Mouse (Mus musculus): ENCODE data around the gene Pde10a. TPM values are rescaled to one million over a fixed set of nuclear protein-coding genes. Genes with fewer than 3 reads are reported as not detected.
A peak's percentile ranks its signal among the peaks of the same experiment; 100 is the strongest.

Pde10a gene
- polyA plus RNA-seq, 1 experiment from 2014 or later = 2.5 TPM

GRCm38 (mm10) chr17:8580360-8580759 lies 55.2 kb downstream of the Pde10a start:
- no peaks in the 10 kb centered on the region for H3K36me3 ChIP-seq (ENCODE audit: control insufficient read depth, insufficient read depth, low read length)
- H3K4me3 ChIP-seq (ENCODE audit: control insufficient read depth in 1 of 2, insufficient read depth in 1 of 2, low read depth in 1 of 2, low read length in 2 of 2) = no peak overlapping the region
- no peak overlapping the region for H3K27ac ChIP-seq (replicated peaks in 1 of 2; ENCODE audit: control insufficient read depth in 1 of 2, insufficient read depth in 1 of 2, low read depth in 2 of 2, low read length in 2 of 2)
- H3K4me2 ChIP-seq (ENCODE audit: low read length) = no peak overlapping the region
- ATAC-seq (ENCODE audit: insufficient number of reproducible peaks, insufficient read depth, low FRiP score, low read depth) = no peak
- H3K27me3 ChIP-seq (ENCODE audit: control insufficient read depth, insufficient read depth, low read length) = no peaks in the 10 kb centered on the region
- WGBS = 67% methylated on average over 3 of the region's 3 CpGs
- no peaks in the 10 kb centered on the region for H3K4me1 ChIP-seq (ENCODE audit: control insufficient read depth in 2 of 2, insufficient read depth in 2 of 2, low read length in 2 of 2)
- H3K9ac ChIP-seq (ENCODE audit: low read length) = no peak overlapping the region
- H3K9me3 ChIP-seq (ENCODE audit: control insufficient read depth, low read length) = no peaks in the 10 kb centered on the region

- Histone ChIP-seq H3K4me2 (ENCODE audit: low read length) (no peak overlapping the region), H3K36me3 (ENCODE audit: control insufficient read depth, insufficient read depth, low read length) (no peaks in the 10 kb centered on the region), H3K4me3 (ENCODE audit: control insufficient read depth in 1 of 2, insufficient read depth in 1 of 2, low read depth in 1 of 2, low read length in 2 of 2) (no peak overlapping the region), H3K9me3 (ENCODE audit: control insufficient read depth, low read length) (no peaks in the 10 kb centered on the region), H3K4me1 (ENCODE audit: control insufficient read depth in 2 of 2, insufficient read depth in 2 of 2, low read length in 2 of 2) (no peaks in the 10 kb centered on the region), H3K27ac (replicated peaks in 1 of 2; ENCODE audit: control insufficient read depth in 1 of 2, insufficient read depth in 1 of 2, low read depth in 2 of 2, low read length in 2 of 2) (no peak overlapping the region), H3K27me3 (ENCODE audit: control insufficient read depth, insufficient read depth, low read length) (no peaks in the 10 kb centered on the region), H3K9ac (ENCODE audit: low read length) (no peak overlapping the region)
- 72% methylated on average over 8 of the region's 8 CpGs for WGBS
- ATAC-seq (ENCODE audit: insufficient number of reproducible peaks, insufficient read depth, low FRiP score, low read depth) = no peak
These were observed 56.4 kb downstream of the Pde10a start for GRCm38 (mm10) chr17:8581579-8581978.

GRCm38 (mm10) chr17:8592427-8593277 lies 67.5 kb downstream of the Pde10a start:
- WGBS = 13% methylated on average over 22 of the region's 22 CpGs
- Histone ChIP-seq H3K27me3 (ENCODE audit: control insufficient read depth, insufficient read depth, low read length) (peaks cover 19% of the 10 kb centered on the region; the same call in 1 of the 2 replicates), H3K4me2 (ENCODE audit: low read length) (peak overlapping the region; percentile 47), H3K9ac (ENCODE audit: low read length) (no peak overlapping the region), H3K27ac (replicated peaks in 1 of 2; ENCODE audit: control insufficient read depth in 1 of 2, insufficient read depth in 1 of 2, low read depth in 2 of 2, low read length in 2 of 2) (no peak overlapping the region), H3K4me1 (ENCODE audit: control insufficient read depth in 2 of 2, insufficient read depth in 2 of 2, low read length in 2 of 2) (0 out of 4 replicates have a peak, but pooled peaks cover 0 to 2% of the 10 kb centered on the region in 2 experiments), H3K9me3 (ENCODE audit: control insufficient read depth, low read length) (peaks cover 5% of the 10 kb centered on the region; the same call in 1 of the 2 replicates), H3K36me3 (ENCODE audit: control insufficient read depth, insufficient read depth, low read length) (no peaks in the 10 kb centered on the region), H3K4me3 (ENCODE audit: control insufficient read depth in 1 of 2, insufficient read depth in 1 of 2, low read depth in 1 of 2, low read length in 2 of 2) (peak overlapping the region in 1 of 2 experiments; percentile 25; a peak in 1 of 4 replicates)
- ATAC-seq (ENCODE audit: insufficient number of reproducible peaks, insufficient read depth, low FRiP score, low read depth) = 0 out of 2 replicates have a peak, but pooled peaks have one; percentile 13

GRCm38 (mm10) chr17:8597790-8598189 lies 72.6 kb downstream of the Pde10a start:
- H3K9ac ChIP-seq (ENCODE audit: low read length) = no peak overlapping the region
- H3K4me2 ChIP-seq (ENCODE audit: low read length) = no peak overlapping the region
- H3K4me3 ChIP-seq (ENCODE audit: control insufficient read depth in 1 of 2, insufficient read depth in 1 of 2, low read depth in 1 of 2, low read length in 2 of 2) = no peak overlapping the region
- H3K27ac ChIP-seq (replicated peaks in 1 of 2; ENCODE audit: control insufficient read depth in 1 of 2, insufficient read depth in 1 of 2, low read depth in 2 of 2, low read length in 2 of 2) = no peak overlapping the region
- 0 out of 4 replicates have a peak, but pooled peaks cover 0 to 1% of the 10 kb centered on the region in 2 experiments for H3K4me1 ChIP-seq (ENCODE audit: control insufficient read depth in 2 of 2, insufficient read depth in 2 of 2, low read length in 2 of 2)
- H3K27me3 ChIP-seq (ENCODE audit: control insufficient read depth, insufficient read depth, low read length) = peaks cover 17% of the 10 kb centered on the region
- peaks cover 5% of the 10 kb centered on the region; the same call in 1 of the 2 replicates for H3K9me3 ChIP-seq (ENCODE audit: control insufficient read depth, low read length)
- WGBS = 5% methylated on average over 7 of the region's 7 CpGs
- no peak; the same call in 1 of the 2 replicates for ATAC-seq (ENCODE audit: insufficient number of reproducible peaks, insufficient read depth, low FRiP score, low read depth)
- no peaks in the 10 kb centered on the region for H3K36me3 ChIP-seq (ENCODE audit: control insufficient read depth, insufficient read depth, low read length)

- Histone ChIP-seq H3K27me3 (ENCODE audit: control insufficient read depth, insufficient read depth, low read length) (peaks cover 10% of the 10 kb centered on the region), H3K36me3 (ENCODE audit: control insufficient read depth, insufficient read depth, low read length) (no peaks in the 10 kb centered on the region), H3K4me1 (ENCODE audit: control insufficient read depth in 2 of 2, insufficient read depth in 2 of 2, low read length in 2 of 2) (no peaks in the 10 kb centered on the region), H3K4me3 (ENCODE audit: control insufficient read depth in 1 of 2, insufficient read depth in 1 of 2, low read depth in 1 of 2, low read length in 2 of 2) (no peak overlapping the region), H3K4me2 (ENCODE audit: low read length) (no peak overlapping the region), H3K9ac (ENCODE audit: low read length) (no peak overlapping the region), H3K27ac (replicated peaks in 1 of 2; ENCODE audit: control insufficient read depth in 1 of 2, insufficient read depth in 1 of 2, low read depth in 2 of 2, low read length in 2 of 2) (no peak overlapping the region), H3K9me3 (ENCODE audit: control insufficient read depth, low read length) (no peaks in the 10 kb centered on the region)
- ATAC-seq (ENCODE audit: insufficient number of reproducible peaks, insufficient read depth, low FRiP score, low read depth) = no peak
- 88% methylated on average over 3 of the region's 3 CpGs for WGBS
These were observed 77.8 kb downstream of the Pde10a start for GRCm38 (mm10) chr17:8602976-8603375.

- no peaks in the 10 kb centered on the region for H3K36me3 ChIP-seq (ENCODE audit: control insufficient read depth, insufficient read depth, low read length)
- 0 out of 2 replicates have a peak, but pooled peaks cover 2% of the 10 kb centered on the region for H3K27me3 ChIP-seq (ENCODE audit: control insufficient read depth, insufficient read depth, low read length)
- H3K9me3 ChIP-seq (ENCODE audit: control insufficient read depth, low read length) = no peaks in the 10 kb centered on the region
- no peak for ATAC-seq (ENCODE audit: insufficient number of reproducible peaks, insufficient read depth, low FRiP score, low read depth)
- H3K4me3 ChIP-seq (ENCODE audit: control insufficient read depth in 1 of 2, insufficient read depth in 1 of 2, low read depth in 1 of 2, low read length in 2 of 2) = no peak overlapping the region
- H3K4me2 ChIP-seq (ENCODE audit: low read length) = no peak overlapping the region
- H3K4me1 ChIP-seq (ENCODE audit: control insufficient read depth in 2 of 2, insufficient read depth in 2 of 2, low read length in 2 of 2) = no peaks in the 10 kb centered on the region
- H3K27ac ChIP-seq (replicated peaks in 1 of 2; ENCODE audit: control insufficient read depth in 1 of 2, insufficient read depth in 1 of 2, low read depth in 2 of 2, low read length in 2 of 2) = no peak overlapping the region
- WGBS = 80% methylated on average over 5 of the region's 5 CpGs
- H3K9ac ChIP-seq (ENCODE audit: low read length) = no peak overlapping the region
These were observed 80.7 kb downstream of the Pde10a start for GRCm38 (mm10) chr17:8605921-8606320.

- ATAC-seq (ENCODE audit: insufficient number of reproducible peaks, insufficient read depth, low FRiP score, low read depth) = no peak
- no peak overlapping the region for H3K4me2 ChIP-seq (ENCODE audit: low read length)
- 65% methylated on average over 3 of the region's 3 CpGs for WGBS
- H3K4me3 ChIP-seq (ENCODE audit: control insufficient read depth in 1 of 2, insufficient read depth in 1 of 2, low read depth in 1 of 2, low read length in 2 of 2) = no peak overlapping the region
- no peak overlapping the region for H3K9ac ChIP-seq (ENCODE audit: low read length)
- peaks cover 5% of the 10 kb centered on the region; the same call in 1 of the 2 replicates for H3K27me3 ChIP-seq (ENCODE audit: control insufficient read depth, insufficient read depth, low read length)
- no peaks in the 10 kb centered on the region for H3K4me1 ChIP-seq (ENCODE audit: control insufficient read depth in 2 of 2, insufficient read depth in 2 of 2, low read length in 2 of 2)
- H3K9me3 ChIP-seq (ENCODE audit: control insufficient read depth, low read length) = no peaks in the 10 kb centered on the region
- H3K36me3 ChIP-seq (ENCODE audit: control insufficient read depth, insufficient read depth, low read length) = no peaks in the 10 kb centered on the region
- H3K27ac ChIP-seq (replicated peaks in 1 of 2; ENCODE audit: control insufficient read depth in 1 of 2, insufficient read depth in 1 of 2, low read depth in 2 of 2, low read length in 2 of 2) = no peak overlapping the region
These were observed 81.5 kb downstream of the Pde10a start for GRCm38 (mm10) chr17:8606695-8607094.
